Mouse (Mus musculus) heart, embryonic 13.5 days (tissue): ENCODE measurements around the gene A430078G23Rik. TPM values are rescaled to one million over a fixed set of nuclear protein-coding genes. Genes with fewer than 3 reads are reported as not detected.

ENCODE experiments used
- ATAC-seq: fragments of 200-750 bp; cut with Nextera tagmentation; 2 replicates; pipeline ENCODE4 v1.8.0; 2017; ENCODE audit warnings: moderate TSS enrichment; ENCODE audit not compliant: insufficient number of reproducible peaks, low FRiP score, low TSS enrichment; ENCODE audit errors: extremely low read depth
- H3K27ac ChIP-seq: fragments of 300-500 bp; sonication (generic); replicated peaks from 2 replicates; pipeline ENCODE4 v1.5.1; 2015; ENCODE audit warnings: moderate library complexity, mild to moderate bottlenecking, inconsistent platforms
- H3K27me3 ChIP-seq: fragments of 300-500 bp; sonication (generic); replicated peaks from 2 replicates; pipeline ENCODE4 v1.6.1; 2015; ENCODE audit warnings: mild to moderate bottlenecking, inconsistent platforms
- H3K36me3 ChIP-seq: fragments of 300-500 bp; sonication (generic); 2 replicates; pipeline ENCODE4 v1.6.1; 2015; ENCODE audit warnings: mild to moderate bottlenecking, inconsistent platforms
- H3K4me1 ChIP-seq: fragments of 300-500 bp; sonication (generic); 2 replicates; pipeline ENCODE4 v1.6.1; 2015; ENCODE audit warnings: inconsistent platforms
- H3K4me2 ChIP-seq: fragments of 300-500 bp; sonication (generic); 2 replicates; pipeline ENCODE4 v1.6.1; 2015; ENCODE audit warnings: inconsistent platforms, mild to moderate bottlenecking, moderate library complexity
- H3K4me3 ChIP-seq: fragments of 300-500 bp; sonication (generic); 2 replicates; pipeline ENCODE4 v1.5.1; 2015; ENCODE audit warnings: moderate library complexity, mild to moderate bottlenecking, inconsistent platforms
- H3K9ac ChIP-seq: fragments of 300-500 bp; sonication (generic); 2 replicates; pipeline ENCODE4 v1.6.1; 2015; ENCODE audit warnings: inconsistent platforms, mild to moderate bottlenecking, moderate library complexity
- H3K9me3 ChIP-seq: fragments of 300-500 bp; sonication (generic); 2 replicates; pipeline ENCODE4 v1.6.1; 2016; ENCODE audit warnings: inconsistent platforms
- WGBS: fragments of 180-500 bp; shearing (Covaris S2); methylation state at CpG from one replicate; pipeline ENCODE4 v1.1.7; 2015; ENCODE audit warnings: mixed read lengths; 5-methylcytosine and 5-hydroxymethylcytosine counted together
- polyA plus RNA-seq: library from polyadenylated mRNA; unstranded; fragments of >200 nt; fragmentation: Nextera tagmentation; extraction: Ambion mirVana; gene quantifications from 2 replicates; pipeline ENCODE4 v1.2.1, GENCODE M21; 2015

Gene A430078G23Rik
- polyA plus RNA-seq, 1 experiment from 2014 or later = not detected

DNA sequence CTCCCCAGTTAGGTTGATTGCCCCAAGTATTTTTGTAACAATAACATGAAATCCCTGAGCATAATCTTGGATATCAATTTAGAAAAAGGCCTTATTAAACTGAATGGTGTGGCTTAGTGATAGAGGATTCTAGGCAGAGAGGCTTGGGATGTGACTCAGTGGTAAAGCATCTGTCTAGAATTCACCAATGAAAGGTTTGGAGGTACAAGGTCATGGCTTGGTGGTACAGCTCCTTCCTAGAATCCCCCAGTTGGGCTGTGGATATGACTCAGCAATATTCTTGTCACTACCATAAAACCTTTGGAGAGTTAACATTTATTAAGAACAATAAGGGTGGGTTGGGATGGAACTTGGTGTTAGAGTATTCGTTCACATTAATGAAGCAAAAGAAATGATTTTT is 59.6 kb downstream of the A430078G23Rik start:
- 94% methylated on average over 1 of the region's 1 CpGs for WGBS
- no peak overlapping the region for H3K4me2 ChIP-seq
- H3K9me3 ChIP-seq = no peaks in the 10 kb centered on the region
- peaks cover 66% of the 10 kb centered on the region for H3K4me1 ChIP-seq
- no peak for ATAC-seq
- no peak overlapping the region for H3K4me3 ChIP-seq
- no peaks in the 10 kb centered on the region for H3K27me3 ChIP-seq
- no peak overlapping the region for H3K9ac ChIP-seq
- no peaks in the 10 kb centered on the region for H3K36me3 ChIP-seq
- H3K27ac ChIP-seq = no peak overlapping the region

- 0 out of 2 replicates have a peak overlapping the region, but pooled peaks have one; percentile 13 for H3K9ac ChIP-seq
- WGBS = 74% methylated on average over 6 of the region's 6 CpGs
- no peak for ATAC-seq
These were observed 61.5 kb downstream of the A430078G23Rik start for GRCm38 (mm10) chr8:3414639-3415190.

DNA sequence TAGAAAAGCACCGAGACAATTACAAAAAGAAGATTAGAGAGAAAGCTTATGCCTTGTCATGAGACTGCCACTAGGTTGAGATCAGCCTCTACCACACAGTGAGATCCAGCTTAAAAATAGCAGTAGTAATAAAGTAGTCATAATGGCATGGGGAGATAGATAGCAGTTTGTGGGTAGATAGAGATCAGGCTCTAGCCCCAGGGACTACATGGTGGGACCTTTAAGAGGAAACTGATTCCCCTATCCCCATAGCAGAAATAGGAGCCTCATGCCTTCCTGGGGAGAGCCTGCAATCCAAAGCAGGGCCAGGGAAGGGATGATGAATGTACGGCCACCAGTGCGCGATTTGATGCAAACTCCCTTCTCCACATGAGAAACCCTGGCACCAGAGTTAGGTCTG is 62.0 kb downstream of the A430078G23Rik start:
- Histone ChIP-seq H3K9me3 (no peaks in the 10 kb centered on the region), H3K4me2 (no peak overlapping the region), H3K27me3 (no peaks in the 10 kb centered on the region), H3K27ac (0 out of 2 replicates have a peak overlapping the region, but pooled peaks have one; percentile 3), H3K4me3 (no peak overlapping the region), H3K9ac (peak overlapping the region; percentile 13; the same call in 1 of the 2 replicates), H3K4me1 (peaks cover 78% of the 10 kb centered on the region), H3K36me3 (no peaks in the 10 kb centered on the region)
- no peak for ATAC-seq
- WGBS = 66% methylated on average over 4 of the region's 4 CpGs

More at GRCm38 (mm10) chr8:3414639-3415190, 61.5 kb downstream of the A430078G23Rik start:
- Histone ChIP-seq H3K4me1 (peaks cover 73% of the 10 kb centered on the region), H3K36me3 (no peaks in the 10 kb centered on the region), H3K27ac (no peak overlapping the region), H3K4me2 (no peak overlapping the region), H3K4me3 (no peak overlapping the region), H3K9me3 (no peaks in the 10 kb centered on the region), H3K27me3 (no peaks in the 10 kb centered on the region)

DNA sequence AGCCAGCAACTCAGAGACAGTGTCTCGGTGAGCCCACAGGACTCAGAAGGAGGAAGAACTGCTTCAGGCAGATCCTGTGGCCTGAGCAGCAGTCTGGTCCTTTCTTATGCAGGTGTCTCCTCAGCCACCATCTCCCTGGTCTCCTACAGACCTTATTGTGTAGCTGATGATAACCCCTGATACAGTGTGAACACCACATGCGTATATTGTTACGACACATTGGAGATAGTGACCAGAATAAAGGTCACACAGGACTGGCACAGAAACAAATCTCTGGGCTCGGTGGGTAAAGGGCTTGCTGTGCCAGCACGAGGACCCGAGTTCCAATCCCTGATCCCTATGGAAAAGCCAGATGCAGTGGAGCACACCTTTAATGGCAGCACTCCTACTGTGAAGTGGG is 62.4 kb downstream of the A430078G23Rik start:
- H3K4me1 ChIP-seq = peaks cover 82% of the 10 kb centered on the region
- no peaks in the 10 kb centered on the region for H3K36me3 ChIP-seq
- H3K4me2 ChIP-seq = no peak overlapping the region
- 89% methylated on average over 6 of the region's 6 CpGs for WGBS
- 0 out of 2 replicates have a peak overlapping the region, but pooled peaks have one; percentile 3 for H3K27ac ChIP-seq
- H3K9me3 ChIP-seq = no peaks in the 10 kb centered on the region
- no peak for ATAC-seq
- no peak overlapping the region; the same call in 1 of the 2 replicates for H3K9ac ChIP-seq
- no peak overlapping the region for H3K4me3 ChIP-seq
- no peaks in the 10 kb centered on the region for H3K27me3 ChIP-seq

DNA sequence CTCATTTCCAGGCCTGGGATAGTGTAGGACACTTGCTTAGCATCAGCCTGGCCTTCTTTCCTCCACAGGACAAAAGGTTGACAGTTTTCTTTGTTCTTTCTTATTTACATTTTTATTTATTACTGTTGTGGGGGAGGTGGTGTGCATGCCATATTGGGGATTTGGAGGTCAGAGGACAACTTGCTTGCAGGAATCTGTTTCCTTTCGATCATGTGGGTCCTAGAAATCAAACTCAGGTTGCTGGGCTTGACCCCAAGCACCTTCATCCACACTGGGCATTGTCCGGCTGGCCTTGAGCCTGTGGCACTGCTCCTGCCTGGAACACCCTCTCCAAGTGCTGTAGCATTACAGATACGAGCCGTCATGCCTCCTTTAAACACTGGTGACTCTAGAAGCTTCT is 63.6 kb downstream of the A430078G23Rik start:
- no peak for ATAC-seq
- Histone ChIP-seq H3K4me3 (no peak overlapping the region), H3K4me1 (peaks cover 82% of the 10 kb centered on the region), H3K4me2 (no peak overlapping the region; the same call in 1 of the 2 replicates), H3K27me3 (no peaks in the 10 kb centered on the region), H3K9me3 (no peaks in the 10 kb centered on the region), H3K27ac (peak overlapping the region; percentile 82), H3K36me3 (no peaks in the 10 kb centered on the region), H3K9ac (no peak overlapping the region)
- 42% methylated on average over 4 of the region's 4 CpGs for WGBS

DNA sequence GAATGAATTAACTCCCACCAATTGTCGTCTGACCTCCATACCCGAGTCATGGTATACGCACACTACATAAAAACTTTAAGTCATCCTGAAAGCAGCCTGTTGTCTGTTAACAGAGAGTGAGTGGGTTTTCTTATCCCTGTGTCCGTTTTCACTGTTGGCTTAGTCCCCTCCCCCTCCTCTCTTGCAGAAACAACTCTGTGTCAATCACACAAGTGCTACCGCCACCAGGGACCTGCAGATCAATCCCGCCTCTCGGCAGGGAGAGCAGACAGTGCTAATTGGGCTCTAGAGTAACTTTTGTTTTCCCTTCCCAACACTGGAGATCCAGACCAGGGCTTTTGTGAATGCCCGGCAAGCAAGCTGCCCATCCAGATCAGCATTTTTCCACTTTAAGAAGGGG is 64.2 kb downstream of the A430078G23Rik start:
- Histone ChIP-seq H3K27me3 (no peaks in the 10 kb centered on the region), H3K4me2 (peak overlapping the region; percentile 41), H3K27ac (peak overlapping the region; percentile 82), H3K9me3 (no peaks in the 10 kb centered on the region), H3K4me3 (no peak overlapping the region), H3K4me1 (peaks cover 78% of the 10 kb centered on the region), H3K9ac (peak overlapping the region; percentile 50), H3K36me3 (no peaks in the 10 kb centered on the region)
- no peak for ATAC-seq
- WGBS = 10% methylated on average over 8 of the region's 8 CpGs

DNA sequence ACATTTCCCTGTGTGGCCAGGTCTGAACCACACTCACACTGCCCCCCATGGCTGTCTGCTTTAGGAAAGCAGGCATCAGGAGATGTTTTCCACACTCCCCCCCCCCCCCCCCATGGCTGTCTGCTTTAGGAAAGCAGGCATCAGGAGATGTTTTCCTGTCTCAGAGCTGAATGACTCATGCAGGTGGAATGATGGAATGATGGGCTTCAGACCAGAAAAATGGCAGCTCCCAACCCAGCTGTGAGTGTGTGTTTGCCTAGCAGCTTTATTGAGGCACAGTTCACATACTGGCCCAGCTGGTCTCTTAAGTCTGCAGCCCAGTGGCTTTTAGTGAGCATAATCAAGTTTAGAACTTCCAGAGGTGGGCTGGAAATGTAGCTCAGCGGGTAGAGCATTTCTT is 64.9 kb downstream of the A430078G23Rik start:
- WGBS = 75% methylated on average over 1 of the region's 1 CpGs
- Histone ChIP-seq H3K9ac (peak overlapping the region; percentile 50), H3K36me3 (no peaks in the 10 kb centered on the region), H3K27ac (peak overlapping the region; percentile 82), H3K9me3 (no peaks in the 10 kb centered on the region), H3K4me3 (no peak overlapping the region), H3K27me3 (no peaks in the 10 kb centered on the region), H3K4me2 (peak overlapping the region; percentile 41), H3K4me1 (peaks cover 75% of the 10 kb centered on the region)
- peak; percentile 20; the same call in 1 of the 2 replicates for ATAC-seq

GRCm38 (mm10) chr8:3420105-3420706 is 67.0 kb downstream of the A430078G23Rik start:
- Histone ChIP-seq H3K27ac (peak overlapping the region; percentile 65), H3K4me2 (no peak overlapping the region), H3K9ac (0 out of 2 replicates have a peak overlapping the region, but pooled peaks have one; percentile 4), H3K9me3 (no peaks in the 10 kb centered on the region), H3K36me3 (0 out of 2 replicates have a peak, but pooled peaks cover 3% of the 10 kb centered on the region), H3K27me3 (no peaks in the 10 kb centered on the region), H3K4me1 (peaks cover 56% of the 10 kb centered on the region), H3K4me3 (no peak overlapping the region)
- ATAC-seq = no peak
- WGBS = 61% methylated on average over 10 of the region's 10 CpGs

- H3K36me3 ChIP-seq = 0 out of 2 replicates have a peak, but pooled peaks cover 3% of the 10 kb centered on the region
- H3K4me3 ChIP-seq = no peak overlapping the region
- ATAC-seq = no peak
- H3K9ac ChIP-seq = no peak overlapping the region
- H3K4me2 ChIP-seq = no peak overlapping the region
- H3K27me3 ChIP-seq = no peaks in the 10 kb centered on the region
- peaks cover 48% of the 10 kb centered on the region for H3K4me1 ChIP-seq
- 79% methylated on average over 5 of the region's 5 CpGs for WGBS
- H3K9me3 ChIP-seq = no peaks in the 10 kb centered on the region
- H3K27ac ChIP-seq = no peak overlapping the region
These were observed 68.3 kb downstream of the A430078G23Rik start for GRCm38 (mm10) chr8:3421507-3421906.

GRCm38 (mm10) chr8:3425217-3425616 is 72.0 kb downstream of the A430078G23Rik start:
- Histone ChIP-seq H3K27me3 (no peaks in the 10 kb centered on the region), H3K4me1 (peaks cover 19% of the 10 kb centered on the region), H3K36me3 (peaks cover 32% of the 10 kb centered on the region), H3K9me3 (no peaks in the 10 kb centered on the region), H3K4me3 (no peak overlapping the region), H3K27ac (no peak overlapping the region), H3K9ac (no peak overlapping the region), H3K4me2 (no peak overlapping the region)
- WGBS = 89% methylated on average over 5 of the region's 5 CpGs
- ATAC-seq = no peak

DNA sequence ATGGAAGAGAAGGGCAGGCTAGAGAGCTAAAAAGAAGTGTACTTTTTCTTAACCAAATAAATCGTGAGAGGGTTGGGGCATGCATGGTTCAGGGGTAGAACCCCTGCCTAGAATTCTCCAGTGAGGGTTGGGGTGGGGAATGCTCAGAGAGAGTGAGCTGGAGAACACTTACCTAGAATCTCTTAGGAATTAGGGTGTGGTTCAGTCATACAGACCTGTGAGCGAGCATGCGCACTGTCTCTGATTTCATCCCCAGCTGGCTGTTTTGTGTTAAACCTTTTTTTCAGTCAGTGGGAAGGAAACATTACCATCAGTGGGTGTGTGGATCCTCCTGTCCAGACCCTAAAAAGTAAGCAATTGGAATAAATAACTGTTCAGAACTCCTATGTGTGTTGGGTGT is 73.0 kb downstream of the A430078G23Rik start:
- ATAC-seq = no peak
- no peak overlapping the region for H3K4me2 ChIP-seq
- peaks cover 14% of the 10 kb centered on the region for H3K4me1 ChIP-seq
- H3K27ac ChIP-seq = no peak overlapping the region
- H3K9ac ChIP-seq = no peak overlapping the region
- peaks cover 42% of the 10 kb centered on the region for H3K36me3 ChIP-seq
- WGBS = 79% methylated on average over 3 of the region's 3 CpGs
- H3K27me3 ChIP-seq = no peaks in the 10 kb centered on the region
- no peaks in the 10 kb centered on the region for H3K9me3 ChIP-seq
- H3K4me3 ChIP-seq = no peak overlapping the region

DNA sequence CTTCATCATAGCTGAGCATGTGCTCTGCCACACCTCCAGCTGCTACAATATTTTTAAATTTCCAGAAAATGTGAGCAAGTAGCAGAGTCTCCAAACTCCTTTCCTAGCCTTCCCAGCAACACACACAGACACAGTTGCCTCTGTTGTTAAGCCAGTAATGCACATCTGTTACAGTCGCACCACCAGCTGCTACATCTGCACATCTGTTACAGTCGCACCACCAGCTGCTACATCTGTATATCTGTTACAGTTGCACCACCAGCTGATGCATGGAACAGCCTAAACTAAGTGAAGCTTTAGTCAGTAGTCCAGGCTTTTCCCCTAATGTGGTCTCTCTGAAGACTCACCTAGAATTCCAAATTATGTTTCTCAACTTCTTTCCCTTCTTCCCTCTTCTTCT is 75.2 kb downstream of the A430078G23Rik start:
- H3K4me3 ChIP-seq = no peak overlapping the region
- no peaks in the 10 kb centered on the region for H3K27me3 ChIP-seq
- H3K9me3 ChIP-seq = no peaks in the 10 kb centered on the region
- no peak for ATAC-seq
- 80% methylated on average over 2 of the region's 2 CpGs for WGBS
- no peak overlapping the region for H3K4me2 ChIP-seq
- H3K9ac ChIP-seq = no peak overlapping the region
- H3K27ac ChIP-seq = no peak overlapping the region
- H3K36me3 ChIP-seq = peaks cover 64% of the 10 kb centered on the region
- H3K4me1 ChIP-seq = peaks cover 5% of the 10 kb centered on the region
